Mouse (Mus musculus) liver, adult 2 months (tissue): ENCODE data around the gene Tas2r138.

ENCODE experiments used
- CTCF ChIP-seq: fragments of 200-500 bp; IDR thresholded peaks from 2 replicates; pipeline ENCODE4 v1.5.1; 2011; ENCODE audit warnings: low read depth, low read length, control low read depth
- POLR2A ChIP-seq: fragments of 200-500 bp; IDR thresholded peaks from 2 replicates; pipeline ENCODE4 v1.6.1; 2011; ENCODE audit warnings: low read length, control low read depth; ENCODE audit not compliant: insufficient read depth; ENCODE audit errors: extremely low read depth

GRCm38 (mm10) chr6:40607431-40607830 is 5.7 kb downstream of the Tas2r138 start:
- TF ChIP-seq POLR2A (no peak), CTCF (no peak)
